Mouse (Mus musculus) adrenal gland, postnatal 4 days (tissue): ENCODE data around the gene Fam83e. TPM values are rescaled to one million over a fixed set of nuclear protein-coding genes. Genes with fewer than 3 reads are reported as not detected.

Experiments used
- DNase-seq, 2 experiments: peaks; one replicate each; pipeline ENCODE4 v3.0.0; 2021 to 2022; ENCODE audit warnings: low spot score in 2 of 2, mixed read lengths in 2 of 2
- total RNA-seq, 2 experiments: library from RNA; stranded (reverse); gene quantifications; 2 replicates each; pipeline ENCODE4 v1.2.3; 2021

Fam83e gene
- total RNA-seq, 2 experiments from 2014 or later = 0.45 to 0.62 TPM

DNA sequence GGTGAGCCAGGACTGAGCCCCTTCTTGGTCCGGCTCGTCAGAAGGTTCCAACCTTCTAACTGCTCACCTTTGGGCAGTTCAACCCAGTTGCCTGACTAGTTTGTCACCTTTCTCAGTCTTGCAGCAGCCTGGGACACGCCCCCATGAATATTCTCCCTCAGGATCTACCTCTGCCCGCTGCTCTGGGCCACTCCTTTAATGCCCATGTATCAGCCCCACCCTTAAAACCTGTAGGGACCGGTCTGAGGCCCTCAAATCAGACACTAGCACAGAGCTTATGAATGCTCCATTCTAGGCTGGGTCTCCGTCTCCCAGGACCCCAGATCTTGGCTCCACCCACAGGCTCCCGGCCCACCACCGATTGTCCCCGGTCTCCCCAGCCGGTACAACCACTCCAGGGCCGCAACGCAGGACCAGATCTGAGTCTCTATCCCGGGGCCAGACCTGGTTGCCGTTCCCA is 6.4 kb upstream of the Fam83e start:
- no peak for DNase-seq

GRCm38 (mm10) chr7:45715090-45715708 is 5.8 kb upstream of the Fam83e start, which contains the start of gene Rpl18:
Rpl18 (plus strand) TSS chr7:45715457.
- DNase-seq = peak; percentile 90 to 93

DNA sequence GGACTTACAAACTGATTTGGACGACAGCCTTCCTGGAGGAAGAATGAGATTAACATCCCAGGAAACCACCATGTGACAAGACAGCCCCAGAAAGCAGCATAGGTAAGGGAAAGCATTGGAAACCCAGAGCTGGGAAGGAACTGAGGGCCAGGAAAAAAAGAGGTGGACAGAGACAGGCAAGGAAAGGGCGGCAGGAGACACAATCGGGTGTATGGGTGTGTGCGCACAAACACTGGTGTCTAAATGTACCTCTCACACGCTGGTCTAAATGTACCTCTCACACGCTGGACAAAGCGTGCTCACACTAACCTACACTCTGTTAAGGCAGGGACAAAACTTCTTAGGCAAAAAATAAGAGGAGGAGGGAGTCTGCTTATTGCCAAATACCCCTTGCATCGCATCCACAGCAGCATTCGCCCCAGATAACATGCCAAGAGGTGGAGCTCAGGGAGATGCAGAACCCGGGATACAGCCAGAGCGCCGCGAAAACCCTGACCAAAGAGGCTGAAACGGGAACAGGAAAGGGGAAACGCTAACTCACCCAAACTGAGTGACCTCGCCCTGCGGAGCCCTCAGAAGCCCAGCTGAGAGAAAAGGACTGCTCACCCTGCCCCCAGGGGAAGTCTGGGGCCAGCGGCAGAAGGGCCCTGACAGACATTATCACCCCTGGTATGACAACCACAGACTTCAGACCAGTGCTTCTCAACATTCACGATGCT is 5.1 kb upstream of the Fam83e start:
- no peak for DNase-seq

- no peak for DNase-seq
Measured at GRCm38 (mm10) chr7:45716460-45716857, 4.6 kb upstream of the Fam83e start.

DNA sequence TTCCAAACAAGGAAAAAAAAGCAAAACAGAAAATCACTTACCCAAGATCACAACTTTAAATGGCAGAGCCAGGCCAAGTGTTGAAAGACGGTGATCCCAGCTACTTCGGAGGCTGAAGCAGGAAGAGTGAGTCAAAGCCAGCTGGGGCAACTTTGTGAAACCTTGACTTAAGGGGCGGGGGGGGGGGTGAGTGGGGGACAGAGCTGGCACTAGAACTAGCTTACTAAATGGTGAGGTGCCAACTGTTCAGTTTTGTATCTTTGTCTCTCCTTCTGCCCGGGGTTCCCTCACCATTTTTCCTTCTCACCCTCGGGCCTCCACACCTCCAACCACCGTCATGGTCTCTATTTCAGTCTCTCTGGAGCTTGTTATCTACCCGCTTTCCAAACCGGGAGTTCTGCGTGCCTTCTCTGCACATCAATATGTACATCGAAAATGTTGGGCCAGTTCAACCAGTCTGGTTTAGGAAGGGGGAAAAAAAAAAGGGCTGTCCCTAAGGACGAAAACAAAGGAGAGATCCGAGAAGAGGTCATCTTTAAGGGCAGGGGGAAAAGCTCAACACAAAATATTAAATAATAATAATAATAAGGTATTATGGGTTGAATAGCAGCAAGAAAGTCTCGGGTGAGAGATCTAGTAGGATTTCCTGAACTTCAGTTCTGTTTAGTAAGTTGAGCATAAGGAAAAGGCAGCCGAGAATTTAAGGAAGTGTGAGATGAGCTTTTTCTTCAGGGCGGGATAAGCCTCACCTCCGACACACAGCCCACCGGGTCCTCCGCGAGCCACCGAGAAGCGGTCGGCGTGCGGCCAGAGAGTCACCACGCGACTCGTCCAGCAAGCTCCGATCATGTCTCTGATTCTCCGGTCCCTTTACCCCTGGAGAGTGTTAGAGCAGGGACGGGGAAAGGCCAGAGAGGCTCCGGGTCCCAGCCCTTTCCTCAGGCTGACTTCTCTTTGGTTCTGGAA is 3.8 kb upstream of the Fam83e start:
- DNase-seq = peak in 1 of 2 experiments; percentile 2

- DNase-seq = peak; percentile 93 to 96
Measured at GRCm38 (mm10) chr7:45717918-45718297, 3.1 kb upstream of the Fam83e start, which contains the start of gene Sphk2. Sphk2 (minus strand) TSS chr7:45718002.

- no peak for DNase-seq
Measured at GRCm38 (mm10) chr7:45718331-45718730, 2.7 kb upstream of the Fam83e start.

DNA sequence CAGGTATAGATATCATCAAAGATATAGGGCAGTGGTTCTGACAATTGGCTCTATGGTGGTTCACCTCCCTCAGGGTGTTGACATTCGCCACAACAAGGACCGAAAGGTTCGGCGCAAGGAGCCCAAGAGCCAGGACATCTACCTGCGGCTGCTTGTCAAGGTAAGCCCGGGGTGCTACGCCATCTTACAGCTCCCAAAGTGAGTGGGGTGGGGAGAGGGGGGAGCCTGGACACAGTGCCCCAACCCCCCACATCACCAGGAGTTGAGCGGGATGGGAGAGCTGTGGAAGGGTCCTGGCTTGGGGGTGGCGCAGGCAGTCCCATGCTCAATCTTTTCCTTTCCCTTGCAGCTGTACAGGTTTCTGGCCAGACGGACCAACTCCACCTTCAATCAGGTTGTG is 1.8 kb upstream of the Fam83e start:
- DNase-seq = peak in 1 of 2 experiments; percentile 2

GRCm38 (mm10) chr7:45719738-45720412 is 1.1 kb upstream of the Fam83e start:
- no peak for DNase-seq

DNA sequence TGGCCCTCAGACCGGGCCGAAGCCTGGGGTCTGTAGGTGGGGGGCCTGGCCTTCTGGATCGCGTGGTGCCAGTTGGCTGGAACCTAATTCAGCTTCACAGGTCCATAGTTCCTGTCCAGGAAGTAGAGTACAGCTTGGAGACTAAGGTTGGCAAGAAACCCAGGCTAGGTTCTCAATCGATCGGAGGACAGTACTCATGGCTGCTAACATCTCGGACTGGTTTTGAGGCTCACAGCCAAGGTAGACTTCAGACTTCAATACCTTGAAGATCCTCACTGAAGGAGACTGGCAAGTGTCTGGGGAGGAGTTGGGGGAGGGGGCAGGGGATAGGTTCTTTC is 191 bp downstream of the Fam83e start:
- no peak for DNase-seq

GRCm38 (mm10) chr7:45721642-45722347 is 783 bp downstream of the Fam83e start:
- no peak for DNase-seq

- DNase-seq = no peak
Measured at GRCm38 (mm10) chr7:45722348-45722713, 1.3 kb downstream of the Fam83e start.

DNA sequence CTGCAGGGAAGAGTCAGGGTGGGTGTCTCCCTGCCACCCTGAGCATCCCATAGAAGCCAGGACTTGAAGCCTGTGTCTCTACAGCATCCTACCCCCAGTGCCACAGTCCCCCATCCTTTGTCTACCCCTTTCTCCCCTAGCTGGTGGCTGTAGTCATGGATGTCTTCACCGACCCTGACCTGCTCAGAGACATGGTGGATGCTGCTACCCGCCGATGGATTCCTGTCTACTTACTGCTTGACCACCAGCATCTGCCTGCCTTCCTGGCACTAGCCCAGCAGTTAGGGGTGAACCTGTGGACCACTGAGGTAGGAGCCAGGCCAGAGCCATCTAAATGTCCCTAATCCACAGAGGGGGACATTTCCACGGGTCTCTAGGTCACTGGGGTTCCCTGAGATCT is 2.3 kb downstream of the Fam83e start:
- DNase-seq = no peak

GRCm38 (mm10) chr7:45723781-45724180 is 2.8 kb downstream of the Fam83e start:
- no peak for DNase-seq

DNA sequence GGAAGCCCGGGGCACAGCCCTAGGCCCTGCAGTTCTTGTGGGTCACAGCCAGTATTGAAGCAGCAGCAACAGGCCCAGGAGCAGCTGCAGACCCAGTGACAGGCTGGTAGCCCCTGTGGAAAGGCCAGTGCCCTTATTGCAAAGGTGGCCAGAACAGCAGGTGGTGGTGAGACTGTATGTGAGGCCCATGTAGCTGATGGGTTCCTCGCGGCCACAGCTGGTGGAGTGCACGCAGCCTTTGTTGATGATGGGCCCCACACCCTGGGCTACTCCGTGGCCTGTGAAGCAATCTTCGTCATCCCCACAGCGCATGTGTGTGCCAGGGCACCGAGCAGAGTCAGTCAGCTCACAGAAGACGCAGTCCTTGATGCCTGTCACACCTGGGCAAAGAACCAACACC is 4.1 kb downstream of the Fam83e start:
- DNase-seq = no peak

GRCm38 (mm10) chr7:45725713-45726112 is 4.7 kb downstream of the Fam83e start, which contains the start of gene Spaca4:
Spaca4 (minus strand) TSS chr7:45725813.
- no peak for DNase-seq

- no peak for DNase-seq
Measured at GRCm38 (mm10) chr7:45726419-45726818, 5.4 kb downstream of the Fam83e start.

- no peak for DNase-seq
Measured at GRCm38 (mm10) chr7:45727625-45728024, 6.6 kb downstream of the Fam83e start.

- DNase-seq = no peak
Measured at GRCm38 (mm10) chr7:45730727-45731431, 9.9 kb downstream of the Fam83e start.

- no peak for DNase-seq
Measured at GRCm38 (mm10) chr7:45733477-45733876, 12.5 kb downstream of the Fam83e start.
